Mouse (Mus musculus) CH12.LX (cell line): ENCODE measurements around the gene Vps35l. TPM values are rescaled to one million over a fixed set of nuclear protein-coding genes. Genes with fewer than 3 reads are reported as not detected.

ENCODE experiments used
- DNase-seq: peaks from one replicate; pipeline ENCODE4 v3.0.0-alpha.2; 2013; ENCODE audit errors: extremely low read depth
- H3K27ac ChIP-seq: 2 replicates; pipeline ENCODE4 v1.5.1; 2012; ENCODE audit warnings: low read depth, mild to moderate bottlenecking, control low read depth, moderate library complexity; ENCODE audit not compliant: insufficient read depth
- H3K27me3 ChIP-seq: replicated peaks from 2 replicates; pipeline ENCODE3; 2012; ENCODE audit warnings: inconsistent platforms
- H3K36me3 ChIP-seq, 2 experiments: replicated peaks in 1 of 2; 2 replicates each; pipeline versions ENCODE3 to v1.6.1; 2012; ENCODE audit warnings: inconsistent platforms in 1 of 2, low read length in 1 of 2, mild to moderate bottlenecking in 1 of 2, mixed read lengths in 1 of 2, moderate library complexity in 1 of 2; ENCODE audit not compliant: control insufficient read depth in 1 of 2, insufficient read depth in 1 of 2
- H3K4me1 ChIP-seq, 2 experiments: 2 replicates each; pipeline ENCODE4 v1.6.1; 2012; ENCODE audit warnings: inconsistent platforms in 1 of 2, moderate library complexity in 1 of 2; ENCODE audit not compliant: insufficient read depth in 2 of 2, control insufficient read depth in 1 of 2
- H3K4me2 ChIP-seq: 2 replicates; pipeline ENCODE4 v1.6.1; 2012; ENCODE audit warnings: low read depth, mild to moderate bottlenecking, control low read depth; ENCODE audit not compliant: poor library complexity, insufficient read depth, severe bottlenecking
- H3K4me3 ChIP-seq, 3 experiments: fragments of 150-350 bp in 1 of 3; sonication (generic) in 1 of 3; replicated peaks in 1 of 3; 2 replicates each; pipeline versions ENCODE3 to v1.5.1; 2011 to 2012; ENCODE audit warnings: low read depth in 2 of 3, low read length in 2 of 3, mild to moderate bottlenecking in 2 of 3, moderate library complexity in 2 of 3, control low read depth in 1 of 3, improper control_type of control experiment in 1 of 3, inconsistent platforms in 1 of 3, mixed read lengths in 1 of 3; ENCODE audit not compliant: poor library complexity in 1 of 3
- H3K79me2 ChIP-seq: replicated peaks from 2 replicates; pipeline ENCODE4 v1.6.1; 2012; ENCODE audit warnings: mild to moderate bottlenecking, moderate library complexity; ENCODE audit not compliant: control insufficient read depth, poor library complexity, insufficient read depth, severe bottlenecking; ENCODE audit errors: extremely low read depth
- H3K9ac ChIP-seq: 2 replicates; pipeline ENCODE4 v1.6.1; 2012; ENCODE audit warnings: low read depth, mild to moderate bottlenecking, control low read depth, moderate library complexity; ENCODE audit not compliant: insufficient read depth
- H3K9me3 ChIP-seq: replicated peaks from 2 replicates; pipeline ENCODE3; 2012; ENCODE audit warnings: low read length, inconsistent platforms, mixed read lengths
- BHLHE40 ChIP-seq: IDR thresholded peaks from 2 replicates; pipeline ENCODE4 v1.6.1; 2011; ENCODE audit warnings: mild to moderate bottlenecking, low read depth, low read length, improper control_type of control experiment
- CHD2 ChIP-seq: IDR thresholded peaks from 2 replicates; pipeline ENCODE4 v1.6.1; 2011; ENCODE audit warnings: low read length, improper control_type of control experiment
- CTCF ChIP-seq, 2 experiments: IDR thresholded peaks in 1 of 2; conservative IDR thresholded peaks in 1 of 2; 2 replicates each; pipeline ENCODE4 v1.5.1; 2011 to 2012; ENCODE audit warnings: low read depth in 2 of 2, low read length in 2 of 2, improper control_type of control experiment in 1 of 2, inconsistent platforms in 1 of 2, mild to moderate bottlenecking in 1 of 2, moderate library complexity in 1 of 2
- E2F4 ChIP-seq: IDR thresholded peaks from 2 replicates; pipeline ENCODE4 v1.6.1; 2011; ENCODE audit warnings: low read depth, low read length, improper control_type of control experiment; ENCODE audit not compliant: insufficient replicate concordance
- ETS1 ChIP-seq: conservative IDR thresholded peaks from 2 replicates; pipeline ENCODE4 v1.6.1; 2012; ENCODE audit warnings: low read depth, mild to moderate bottlenecking, inconsistent platforms, low read length, improper control_type of control experiment, moderate library complexity
- HCFC1 ChIP-seq: IDR thresholded peaks from 2 replicates; pipeline ENCODE4 v1.6.1; 2012; ENCODE audit warnings: low read depth, mild to moderate bottlenecking, inconsistent platforms, low read length, improper control_type of control experiment
- IRF4 ChIP-seq: IDR thresholded peaks from 2 replicates; pipeline ENCODE4 v1.6.1; 2014; ENCODE audit warnings: low read depth, mild to moderate bottlenecking, inconsistent platforms, low read length, improper control_type of control experiment
- JUN ChIP-seq: IDR thresholded peaks from 2 replicates; pipeline ENCODE4 v1.6.1; 2011; ENCODE audit warnings: low read depth, mild to moderate bottlenecking, low read length, improper control_type of control experiment, moderate library complexity; ENCODE audit not compliant: insufficient read depth
- JUND ChIP-seq: conservative IDR thresholded peaks from 2 replicates; pipeline ENCODE4 v1.6.1; 2011; ENCODE audit warnings: low read depth, low read length, improper control_type of control experiment
- KAT2A ChIP-seq: IDR thresholded peaks from 2 replicates; pipeline ENCODE4 v1.6.1; 2012; ENCODE audit warnings: low read length, improper control_type of control experiment, inconsistent platforms; ENCODE audit not compliant: insufficient replicate concordance
- MAFK ChIP-seq: IDR thresholded peaks from 2 replicates; pipeline ENCODE4 v1.6.1; 2011; ENCODE audit warnings: low read length, improper control_type of control experiment; ENCODE audit not compliant: insufficient replicate concordance
- MAX ChIP-seq: IDR thresholded peaks from 2 replicates; pipeline ENCODE4 v1.6.1; 2011; ENCODE audit warnings: low read length, improper control_type of control experiment
- MAZ ChIP-seq: IDR thresholded peaks from 2 replicates; pipeline ENCODE4 v1.6.1; 2012; ENCODE audit warnings: low read depth, mild to moderate bottlenecking, inconsistent platforms, low read length, improper control_type of control experiment, moderate library complexity
- MXI1 ChIP-seq: IDR thresholded peaks from 2 replicates; pipeline ENCODE4 v1.6.1; 2011; ENCODE audit warnings: mild to moderate bottlenecking, low read depth, low read length, improper control_type of control experiment
- MYC ChIP-seq: IDR thresholded peaks from 2 replicates; pipeline ENCODE4 v1.6.1; 2011; ENCODE audit warnings: low read depth, mild to moderate bottlenecking, improper control_type of control experiment, low read length
- PAX5 ChIP-seq: IDR thresholded peaks from 2 replicates; pipeline ENCODE4 v1.6.1; 2012; ENCODE audit warnings: low read length, inconsistent platforms, mixed read lengths
- RAD21 ChIP-seq: IDR thresholded peaks from 2 replicates; pipeline ENCODE4 v1.6.1; 2011; ENCODE audit warnings: low read depth, mild to moderate bottlenecking, low read length, improper control_type of control experiment, moderate library complexity
- RCOR1 ChIP-seq: conservative IDR thresholded peaks from 2 replicates; pipeline ENCODE4 v1.6.1; 2012; ENCODE audit warnings: low read depth, mild to moderate bottlenecking, inconsistent platforms, low read length, improper control_type of control experiment
- SMC3 ChIP-seq: IDR thresholded peaks from 2 replicates; pipeline ENCODE4 v1.6.1; 2011; ENCODE audit warnings: low read depth, low read length, improper control_type of control experiment
- TBP ChIP-seq: conservative IDR thresholded peaks from 2 replicates; pipeline ENCODE4 v1.6.1; 2011; ENCODE audit warnings: low read depth, low read length, improper control_type of control experiment
- UBTF ChIP-seq: IDR thresholded peaks from 2 replicates; pipeline ENCODE4 v1.6.1; 2012; ENCODE audit warnings: low read depth, mild to moderate bottlenecking, inconsistent platforms, low read length, improper control_type of control experiment, moderate library complexity
- USF2 ChIP-seq: conservative IDR thresholded peaks from 2 replicates; pipeline ENCODE4 v1.6.1; 2011; ENCODE audit warnings: low read depth, low read length, improper control_type of control experiment
- ZC3H11A ChIP-seq: IDR thresholded peaks from 2 replicates; pipeline ENCODE4 v1.6.1; 2012; ENCODE audit warnings: low read depth, mild to moderate bottlenecking, inconsistent platforms, low read length, improper control_type of control experiment
- ZKSCAN1 ChIP-seq: IDR thresholded peaks from 2 replicates; pipeline ENCODE4 v1.6.1; 2012; ENCODE audit warnings: low read depth, inconsistent platforms, low read length, improper control_type of control experiment, borderline replicate concordance
- ZNF384 ChIP-seq: IDR thresholded peaks from 2 replicates; pipeline ENCODE4 v1.6.1; 2012; ENCODE audit warnings: low read depth, low read length, improper control_type of control experiment, inconsistent platforms
- dilution Hi-C: fragments of 300-500 bp; cut with MboI; formaldehyde crosslinking; loops from 2 replicates; pipeline ENCODE4 v1.14.3; 2020; ENCODE audit warnings: low sequenced_read_pairs; ENCODE audit not compliant: extremely low pct_unique_long_range_greater_than_20kb, extremely low pct_ligation_motif_present
- in situ Hi-C: fragments of 300-500 bp; cut with MboI; formaldehyde crosslinking; loops from 3 replicates; pipeline ENCODE4 v1.14.3; 2019; ENCODE audit warnings: low sequenced_read_pairs, low pct_ligation_motif_present, low pct_unique_long_range_greater_than_20kb, mixed read lengths
- polyA plus RNA-seq: library from polyadenylated mRNA; unstranded; fragments of >175 nt; gene quantifications from 2 replicates; pipeline ENCODE4 v1.2.1, GENCODE M21; 2012; ENCODE audit warnings: low read depth; ENCODE audit not compliant: insufficient read length
- total RNA-seq, 2 experiments: library from RNA; depleted of rRNA; stranded (reverse); fragments of 300-350 nt in 1 of 2; fragments of >200 nt in 1 of 2; gene quantifications; 2 replicates each; pipeline ENCODE4 v1.2.3; 2012 to 2014

The Vps35l gene
- total and polyA plus RNA-seq, 3 experiments = 43.9 to 57.7 (median 54.7) TPM

DNA sequence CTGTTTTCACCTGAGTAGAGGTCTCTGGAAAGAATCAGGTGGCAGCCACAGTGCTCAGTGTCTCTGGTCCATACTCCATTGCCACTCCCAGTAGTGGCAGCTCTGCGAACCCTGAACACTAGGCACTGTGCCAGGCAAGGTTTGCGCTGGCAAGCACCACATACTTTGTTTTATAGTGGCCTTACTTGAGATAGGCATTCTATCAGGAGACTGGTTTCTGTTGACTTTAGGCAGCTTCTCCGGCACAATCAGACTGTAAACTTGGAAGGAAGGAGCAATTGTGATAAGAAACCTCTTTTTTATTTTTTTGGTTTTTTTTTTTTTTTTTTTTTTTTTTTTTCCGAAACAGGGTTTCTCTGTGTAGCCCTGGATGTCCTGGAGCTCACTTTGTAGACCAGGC, 32.0 kb upstream of the Vps35l start:
- Histone ChIP-seq H3K4me2 (no peak overlapping the region), H3K27ac (no peak overlapping the region), H3K4me1 (peaks cover 0 to 19% of the 10 kb centered on the region in 2 experiments; a peak in 2 of 4 replicates), H3K27me3 (no peaks in the 10 kb centered on the region), H3K9ac (no peak overlapping the region), H3K36me3 (no peaks in the 10 kb centered on the region), H3K79me2 (peaks cover 23% of the 10 kb centered on the region), H3K9me3 (no peaks in the 10 kb centered on the region), H3K4me3 (no peak overlapping the region)
- no peak for DNase-seq
- dilution Hi-C loops (no loop called here), in situ Hi-C loops (no loop called here)
- TF ChIP-seq MYC (no peak), MXI1 (no peak), ZKSCAN1 (no peak), ETS1 (no peak), RCOR1 (no peak), CTCF (conservative IDR thresholded peaks at IDR 0.05 in 1 of 2, IDR thresholded peaks at IDR 0.05 in 1 of 2; ENCODE audit: low read depth in 2 of 2, low read length in 2 of 2) (no peak), E2F4 (no peak), RAD21 (no peak), UBTF (no peak), MAZ (no peak), PAX5 (no peak), BHLHE40 (no peak), SMC3 (no peak)

DNA sequence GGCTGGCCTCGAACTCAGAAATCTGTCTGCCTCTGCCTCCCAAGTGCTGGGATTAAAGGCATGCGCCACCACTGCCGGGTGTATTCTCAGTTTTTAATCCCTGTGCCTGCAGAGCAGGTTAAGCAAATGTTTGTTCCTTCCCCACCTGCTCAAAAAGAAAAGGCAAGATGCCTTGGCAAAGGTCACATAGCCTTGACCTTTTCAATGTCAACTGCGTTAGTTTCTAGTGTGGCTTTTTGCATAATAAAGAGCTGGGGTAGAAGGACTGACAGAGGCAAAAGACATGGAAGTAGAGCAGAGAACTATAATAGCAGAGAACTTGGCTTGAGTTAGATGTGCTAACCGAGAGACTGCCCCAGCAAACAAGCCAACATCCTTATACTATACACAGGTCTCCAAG, 29.2 kb upstream of the Vps35l start:
- no peak for DNase-seq
- no peak overlapping the region for H3K27ac ChIP-seq
- dilution Hi-C loops = no loop called here
- TF ChIP-seq MAFK (no peak), CHD2 (no peak), MAX (no peak), USF2 (no peak), CTCF (conservative IDR thresholded peaks at IDR 0.05 in 1 of 2, IDR thresholded peaks at IDR 0.05 in 1 of 2; ENCODE audit: low read depth in 2 of 2, low read length in 2 of 2) (no peak), IRF4 (no peak), PAX5 (no peak), ZNF384 (no peak), HCFC1 (no peak), ZKSCAN1 (no peak), RCOR1 (no peak), JUND (no peak), ZC3H11A (no peak), MAZ (no peak), RAD21 (no peak), JUN (no peak), UBTF (no peak), KAT2A (no peak), TBP (no peak)
- TF ChIP-seq, all 38 proteins: peak for 0
- H3K4me1 ChIP-seq = peaks cover 7 to 24% of the 10 kb centered on the region in 2 experiments; a peak in 3 of 4 replicates
- in situ Hi-C loops = no loop called here
- peaks cover 2% of the 10 kb centered on the region; the same call in 1 of the 2 replicates for H3K79me2 ChIP-seq
- H3K4me3 ChIP-seq = no peak overlapping the region
- no peaks in the 10 kb centered on the region for H3K9me3 ChIP-seq
- no peak overlapping the region for H3K4me2 ChIP-seq
- H3K27me3 ChIP-seq = no peaks in the 10 kb centered on the region
- H3K36me3 ChIP-seq = peaks cover 8 to 12% of the 10 kb centered on the region in 2 experiments
- H3K9ac ChIP-seq = no peak overlapping the region
